Mouse (Mus musculus) right cerebral cortex, postnatal 14 days (tissue): ENCODE measurements around the gene Gm10799.
"Not testable (repeated sequence)": the region's sequence is repeated elsewhere in the genome, so short reads cannot be mapped to it uniquely, and the experiment has no call there.

ENCODE experiments used
- DNase-seq: peaks from one replicate; pipeline ENCODE4 v3.0.0; 2022

The Gm10799 gene

GRCm38 (mm10) chr2:104065526-104065925, 2.8 kb downstream of the Gm10799 start, which contains the start of gene Gm10912:
TSS of gene Gm10912 (plus strand) at chr2:104065826.
- not testable (repeated sequence) for DNase-seq

DNA sequence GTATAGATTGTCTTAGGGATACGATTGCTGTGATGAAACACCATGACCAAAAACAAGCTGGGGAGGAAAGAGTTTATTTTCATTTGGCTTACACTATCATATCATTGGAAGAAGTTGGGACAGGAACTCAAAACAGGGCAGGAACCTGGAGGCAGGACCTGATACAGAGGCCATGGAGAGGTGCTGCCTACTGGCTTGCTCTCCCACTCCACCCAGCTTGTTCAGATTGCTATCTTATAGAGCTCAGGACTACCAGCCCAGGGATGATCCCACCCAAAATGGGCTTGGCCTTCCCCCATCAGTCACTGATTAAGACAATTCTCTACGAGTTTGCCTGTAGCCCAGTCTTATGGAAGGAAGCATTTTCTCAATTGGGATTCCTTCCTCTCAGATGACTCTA, 4.2 kb downstream of the Gm10799 start:
- DNase-seq = no peak

GRCm38 (mm10) chr2:104062665-104063064, 5.7 kb downstream of the Gm10799 start:
- no peak for DNase-seq

GRCm38 (mm10) chr2:104060996-104061395, 7.4 kb downstream of the Gm10799 start:
- DNase-seq = no peak

GRCm38 (mm10) chr2:104059786-104060185, 8.6 kb downstream of the Gm10799 start:
- DNase-seq = no peak

GRCm38 (mm10) chr2:104058954-104059353, 9.4 kb downstream of the Gm10799 start:
- DNase-seq = no peak

DNA sequence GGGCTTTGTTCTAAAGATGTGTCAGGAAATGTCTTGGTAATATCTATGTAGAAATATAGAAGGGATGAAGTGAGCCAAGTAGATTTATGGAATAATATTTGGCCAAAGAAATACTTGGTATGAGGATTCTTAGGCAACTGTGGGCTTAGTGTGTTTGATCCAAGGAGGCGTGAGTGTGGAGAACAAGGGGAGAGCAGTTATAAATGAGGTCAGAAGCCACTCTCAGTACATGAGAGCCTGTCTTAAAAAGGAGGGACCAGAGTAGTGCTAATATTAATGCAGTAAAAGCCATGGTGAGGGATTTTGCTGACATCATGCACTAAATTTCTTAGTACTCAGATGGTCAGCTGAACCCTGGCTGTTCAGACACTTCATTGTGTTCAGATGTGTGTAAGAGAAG, 10.0 kb downstream of the Gm10799 start:
- DNase-seq = no peak

DNA sequence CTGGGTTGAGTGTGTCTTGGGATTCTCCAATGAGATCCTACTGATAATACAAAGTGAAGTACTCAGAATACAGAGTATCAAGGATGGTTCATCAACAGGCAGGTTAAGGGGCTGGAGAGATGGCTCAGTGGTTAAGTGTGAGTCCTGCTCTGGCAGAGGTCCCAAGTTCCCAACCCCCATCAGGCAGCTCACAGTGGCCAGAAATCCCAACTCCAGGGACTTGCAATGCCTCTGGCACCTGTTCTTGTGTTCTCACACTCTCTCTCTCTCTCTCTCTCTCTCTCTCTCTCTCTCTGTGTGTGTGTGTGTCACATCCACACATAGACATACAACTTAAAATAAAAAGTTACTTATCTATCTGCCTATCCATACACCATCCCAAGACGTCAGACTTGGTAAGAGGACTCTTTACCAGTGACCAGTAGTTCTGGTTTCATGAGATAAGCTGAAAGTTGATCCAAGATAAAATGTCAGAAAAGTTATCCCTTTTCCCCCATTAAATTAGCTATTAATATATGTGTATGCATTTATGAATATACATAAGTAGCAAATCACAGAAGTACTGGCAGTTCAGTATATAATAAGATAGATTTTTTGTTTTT, 23.8 kb downstream of the Gm10799 start:
- DNase-seq = no peak

- DNase-seq = no peak
Observed at GRCm38 (mm10) chr2:104043624-104044478, 24.5 kb downstream of the Gm10799 start.

DNA sequence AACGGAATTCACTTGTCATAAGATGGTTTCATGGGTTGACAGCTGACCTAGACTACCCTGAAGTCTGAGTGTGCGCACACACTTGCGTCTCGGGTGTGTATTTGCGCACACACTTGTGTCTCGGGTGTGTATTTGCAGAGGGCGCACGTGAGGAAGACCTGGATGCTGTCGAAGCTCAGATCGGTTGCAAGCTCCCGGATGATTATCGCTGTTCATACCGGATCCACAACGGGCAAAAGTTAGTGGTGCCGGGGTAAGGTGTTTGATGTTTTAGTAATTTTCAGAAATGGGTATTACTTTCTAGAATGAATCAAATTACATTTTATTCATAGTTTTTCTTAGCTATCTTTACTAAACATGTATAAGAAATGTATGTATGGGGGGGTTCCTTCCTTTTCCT, 25.6 kb downstream of the Gm10799 start:
- no peak for DNase-seq

DNA sequence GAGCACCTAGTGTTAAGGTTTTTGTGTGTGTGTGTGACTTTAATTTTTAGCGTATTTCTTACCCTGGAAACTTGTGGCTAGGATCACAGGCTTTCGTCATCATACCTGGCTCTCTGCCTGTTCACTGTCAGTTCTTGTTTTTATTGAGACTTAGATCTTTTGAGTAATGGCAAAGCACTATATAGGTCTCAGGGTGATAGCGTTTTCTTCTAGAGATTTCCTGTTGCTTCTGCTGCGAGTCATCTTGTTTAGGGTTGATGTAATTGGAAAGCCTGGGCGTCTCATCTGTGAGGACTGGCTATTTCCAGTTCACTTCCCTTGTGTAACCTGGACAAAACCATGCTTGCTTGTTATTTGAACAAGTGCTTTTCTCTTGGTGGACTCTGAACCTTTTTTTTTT, 26.7 kb downstream of the Gm10799 start:
- no peak for DNase-seq

DNA sequence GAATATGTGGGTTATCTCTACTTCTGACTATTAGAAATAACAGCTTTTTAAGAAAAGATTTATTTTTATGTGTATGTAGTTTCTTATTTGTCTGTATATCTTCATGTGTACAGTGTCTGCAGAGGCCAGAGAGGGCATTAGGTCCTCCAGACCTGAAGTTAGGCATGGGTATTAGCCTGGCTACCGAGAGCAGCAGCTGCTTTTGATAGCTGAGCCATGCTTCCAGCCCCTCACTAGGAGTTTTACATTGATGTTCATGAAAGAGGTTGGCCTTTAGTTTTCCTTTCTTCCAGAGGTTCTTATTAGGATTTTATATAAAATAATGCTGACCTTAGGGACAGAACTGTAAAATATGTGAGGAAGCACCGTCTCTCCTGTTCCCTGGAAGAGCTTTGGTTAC, 30.1 kb downstream of the Gm10799 start:
- no peak for DNase-seq

GRCm38 (mm10) chr2:104036316-104036715, 32.0 kb downstream of the Gm10799 start:
- no peak for DNase-seq

GRCm38 (mm10) chr2:104035595-104035994, 32.8 kb downstream of the Gm10799 start:
- DNase-seq = no peak

DNA sequence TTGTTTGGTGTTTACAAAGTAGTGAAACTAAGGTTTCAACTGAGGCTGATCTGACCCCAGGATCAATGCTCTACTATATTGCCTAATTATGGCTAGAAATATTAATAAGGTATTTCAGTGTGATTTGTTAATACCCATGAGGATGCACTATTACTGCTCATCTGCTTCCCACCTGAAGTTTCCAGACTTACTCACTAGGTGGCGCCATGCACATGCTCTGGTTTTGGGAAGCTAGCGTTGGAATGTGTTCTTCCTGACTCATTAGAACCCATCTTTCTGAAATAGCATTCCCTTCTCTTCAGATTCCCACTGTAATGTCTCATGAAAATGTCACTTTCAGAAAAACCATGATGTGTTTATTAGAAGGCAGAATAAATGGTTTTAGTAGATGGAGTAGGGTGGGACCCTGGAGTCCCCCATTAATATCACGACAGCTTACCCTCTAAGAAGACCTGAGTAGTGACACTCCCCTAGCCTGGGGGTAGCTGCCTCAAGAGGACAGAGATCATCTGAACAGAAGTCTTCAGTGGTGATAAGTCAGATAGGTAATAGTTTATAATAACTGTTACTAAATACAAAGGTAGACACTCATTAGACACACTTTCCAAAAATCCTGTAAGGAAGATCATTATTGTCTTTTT, 33.4 kb downstream of the Gm10799 start:
- peak; percentile 50 for DNase-seq

DNA sequence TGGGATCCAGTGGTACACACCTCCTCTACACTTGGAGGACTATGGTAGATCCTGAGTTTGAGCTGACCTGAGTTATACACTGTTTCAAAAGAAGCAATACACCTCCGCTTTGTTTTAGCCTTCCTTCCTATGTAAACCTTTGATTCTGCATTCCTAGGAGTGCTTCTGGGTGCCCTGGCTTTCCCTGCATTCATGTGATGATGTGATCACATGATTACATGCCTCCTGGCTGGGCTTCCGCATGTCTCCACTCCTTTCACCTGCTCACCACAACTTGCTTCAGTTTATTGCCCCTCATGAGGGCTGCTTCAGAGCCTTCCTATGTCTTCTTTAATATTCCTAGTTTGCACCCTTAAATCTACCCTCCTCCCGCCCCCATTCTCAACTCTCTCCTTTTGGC, 36.3 kb downstream of the Gm10799 start:
- no peak for DNase-seq

DNA sequence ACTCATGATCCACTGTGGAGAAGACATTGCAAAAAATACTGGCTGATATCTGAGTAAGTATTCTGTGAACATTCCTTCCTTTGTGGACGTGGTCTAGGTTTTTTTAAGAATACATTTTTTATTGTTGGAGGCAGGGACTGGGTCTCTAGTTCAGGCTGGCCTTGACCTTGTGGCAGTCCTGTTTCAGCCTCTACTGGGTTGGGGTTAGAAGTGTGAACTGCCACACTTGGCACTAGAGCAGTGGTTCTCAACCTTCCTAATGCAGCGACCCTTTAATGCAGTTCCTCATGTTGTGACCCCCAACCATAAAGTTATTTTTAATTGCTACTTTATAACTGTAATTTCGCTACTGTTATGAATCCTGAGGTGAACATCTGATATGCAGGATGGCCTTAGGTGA, 38.0 kb downstream of the Gm10799 start:
- no peak for DNase-seq

- no peak for DNase-seq
Observed at GRCm38 (mm10) chr2:104029074-104029473, 39.3 kb downstream of the Gm10799 start.

GRCm38 (mm10) chr2:104028139-104028723, 40.1 kb downstream of the Gm10799 start, which contains the start of gene 4931422A03Rik:
TSS of gene 4931422A03Rik (minus strand) at chr2:104028361.
- peak; percentile 32 for DNase-seq

DNA sequence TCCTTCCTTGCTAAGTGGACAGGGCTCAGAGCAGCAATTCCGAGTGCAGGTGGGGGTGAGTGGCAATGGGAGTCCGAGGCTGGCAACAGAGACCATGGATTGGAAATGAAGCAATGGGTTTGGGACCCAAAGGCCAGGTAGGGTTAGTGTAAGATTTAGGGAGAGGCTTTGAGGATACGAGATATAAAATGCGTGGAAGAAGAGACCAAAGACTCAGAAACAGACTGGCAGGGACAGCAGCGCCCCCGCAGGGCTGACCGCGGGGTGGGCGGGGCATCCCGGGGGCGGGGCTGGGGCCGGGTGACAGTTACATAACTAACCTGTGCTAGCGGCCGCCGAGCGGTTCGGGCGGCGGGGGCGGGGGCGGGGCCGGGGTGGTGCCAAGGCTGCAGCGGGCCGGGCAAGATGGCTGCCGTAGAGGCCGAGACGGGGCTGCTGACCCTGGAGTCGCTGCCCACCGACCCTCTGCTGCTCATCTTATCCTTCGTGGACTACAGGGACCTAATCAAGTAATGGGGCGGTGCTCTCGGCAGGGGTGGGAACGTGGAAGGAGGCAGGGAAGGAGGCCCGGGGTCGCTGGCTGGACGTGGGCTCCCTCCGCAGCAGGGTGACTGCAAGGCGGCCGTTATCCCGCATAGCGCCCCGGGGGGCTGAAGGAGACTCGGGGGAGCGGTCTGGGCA, 40.8 kb downstream of the Gm10799 start, which contains the start of gene Fbxo3:
TSS of gene Fbxo3 (plus strand) at position 264 of the 681 bp plus-strand sequence.
- DNase-seq = peak; percentile 69

DNA sequence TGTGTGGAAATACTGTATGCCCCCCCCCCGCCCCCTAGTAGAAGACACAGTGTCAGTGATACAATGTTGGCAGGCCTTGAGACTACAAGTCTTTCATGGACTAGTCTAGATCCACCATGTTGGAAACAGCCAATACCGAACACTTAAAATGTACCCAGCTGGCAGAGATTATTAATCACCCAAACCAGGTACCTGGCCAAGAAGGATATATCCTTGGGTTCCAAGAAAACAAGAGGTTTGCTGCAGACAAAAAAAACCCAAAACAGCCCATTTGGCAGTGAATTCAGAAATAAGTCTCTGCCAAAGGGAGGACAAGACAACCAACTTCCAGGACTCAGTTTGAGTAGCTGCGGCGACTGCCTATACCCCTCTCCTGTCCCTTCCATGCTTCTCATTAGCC, 43.7 kb downstream of the Gm10799 start:
- no peak for DNase-seq

- DNase-seq = no peak
Observed at GRCm38 (mm10) chr2:104023096-104023495, 45.3 kb downstream of the Gm10799 start.
